Mouse (Mus musculus) right cerebral cortex, adult 2 months (tissue): ENCODE measurements around the gene Mt1.
"Not testable (repeated sequence)": the region's sequence is repeated elsewhere in the genome, so short reads cannot be mapped to it uniquely, and the experiment has no call there.

ENCODE experiments used
- DNase-seq, 2 experiments: peaks; one replicate each; pipeline ENCODE4 v3.0.0; 2021 to 2022; ENCODE audit warnings: low spot score in 2 of 2

Mt1 gene

GRCm38 (mm10) chr8:94178857-94179712 is at the start of gene Mt1:
Gene Mt1, plus strand, starts transcription at chr8:94179082.
- peak; percentile 85 for DNase-seq

- no peak for DNase-seq
Observed at GRCm38 (mm10) chr8:94129133-94129789, 49.6 kb upstream of the Mt1 start.

GRCm38 (mm10) chr8:94130126-94130525 is 48.8 kb upstream of the Mt1 start:
- no peak for DNase-seq

DNA sequence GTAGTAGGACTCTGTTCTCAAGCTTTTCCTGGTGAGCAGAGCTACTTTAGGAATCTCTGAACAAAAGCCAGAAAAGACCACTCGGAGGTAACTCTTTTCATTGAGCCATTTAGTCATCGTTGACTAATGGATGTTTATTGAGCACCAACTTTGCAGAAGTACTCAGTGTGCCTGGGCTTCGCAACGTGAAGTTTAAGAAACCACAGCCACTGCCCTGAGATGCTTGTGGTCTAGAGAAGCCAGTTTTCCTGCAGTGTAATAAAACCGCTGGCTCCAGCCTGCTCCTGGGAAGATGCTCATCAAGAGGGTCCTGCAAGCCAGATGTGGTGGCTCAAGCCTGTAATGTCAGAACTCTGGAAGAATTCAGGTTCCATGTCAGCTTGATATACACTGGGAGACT is 46.8 kb upstream of the Mt1 start:
- no peak for DNase-seq

- not testable (repeated sequence) for DNase-seq
Observed at GRCm38 (mm10) chr8:94134601-94135000, 44.3 kb upstream of the Mt1 start.

GRCm38 (mm10) chr8:94135556-94135955 is 43.3 kb upstream of the Mt1 start:
- no peak for DNase-seq

GRCm38 (mm10) chr8:94136192-94136591 is 42.7 kb upstream of the Mt1 start:
- DNase-seq, result no peak

DNA sequence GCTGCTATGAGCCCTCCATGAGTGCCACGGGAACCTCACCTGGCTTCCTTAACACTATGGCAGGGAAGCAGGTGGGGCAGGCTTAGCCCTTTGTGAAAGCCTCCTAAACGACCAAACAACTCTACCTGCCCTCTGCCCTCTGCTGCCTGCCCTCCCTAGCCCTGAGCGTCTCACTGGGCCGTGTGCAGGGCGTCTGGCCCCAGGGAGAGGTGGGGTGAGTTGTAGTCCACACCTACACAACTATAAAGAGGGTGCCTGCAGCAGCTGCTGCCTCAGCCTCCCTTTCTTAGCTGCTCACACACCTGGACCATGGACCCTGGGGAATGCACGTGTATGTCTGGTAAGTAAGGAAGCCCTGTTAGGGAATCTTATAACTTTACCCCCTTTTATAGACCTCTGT is 41.9 kb upstream of the Mt1 start, which contains the start of gene Mt4:
Gene Mt4 (plus strand): TSS at position 265 of the 400 bp plus-strand sequence.
- DNase-seq, result no peak

GRCm38 (mm10) chr8:94140266-94140795 is 38.6 kb upstream of the Mt1 start:
- no peak for DNase-seq

- DNase-seq, result peak in 1 of 2 experiments; percentile 40
Observed at GRCm38 (mm10) chr8:94148236-94148635, 30.6 kb upstream of the Mt1 start.

GRCm38 (mm10) chr8:94150925-94151324 is 28.0 kb upstream of the Mt1 start:
- no peak for DNase-seq

DNA sequence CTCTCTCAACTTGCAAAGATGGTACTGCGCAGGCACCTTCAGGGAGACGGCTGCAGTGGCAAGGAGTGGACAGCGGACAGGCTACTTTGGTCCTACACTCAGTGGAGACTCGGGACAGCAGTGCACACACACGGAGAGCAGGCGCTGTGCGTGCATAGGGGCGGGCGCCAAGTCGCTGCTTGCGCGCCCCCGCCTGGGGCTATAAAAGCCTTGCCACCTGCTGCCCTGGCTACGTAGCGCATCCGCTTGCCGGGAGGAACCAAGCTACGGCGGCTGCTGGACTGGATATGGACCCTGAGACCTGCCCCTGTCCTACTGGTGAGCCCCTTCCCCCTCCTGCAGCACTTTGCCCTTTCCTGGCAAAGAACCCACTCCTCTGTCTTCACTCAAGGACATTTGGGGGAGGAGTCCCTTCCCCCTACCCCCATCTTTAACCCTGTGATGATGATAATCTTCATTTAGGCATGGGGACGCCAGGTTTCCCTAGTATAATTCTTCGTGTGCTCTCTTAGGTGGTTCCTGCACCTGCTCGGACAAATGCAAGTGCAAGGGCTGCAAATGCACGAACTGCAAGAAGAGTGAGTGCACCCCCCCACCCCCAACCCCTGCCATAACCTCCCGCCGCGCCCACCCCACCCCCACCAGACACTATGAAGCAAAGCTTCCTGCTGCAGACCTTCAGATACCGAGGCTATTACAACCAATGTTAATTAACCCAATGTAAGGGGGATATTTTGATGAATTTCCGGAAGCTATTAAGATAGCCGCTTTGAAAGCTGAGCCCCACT is 26.2 kb upstream of the Mt1 start, which contains the start of gene Mt3:
Gene Mt3 (plus strand): TSS at position 95 of the 788 bp plus-strand sequence.
- peak; percentile 83 to 88 for DNase-seq

DNA sequence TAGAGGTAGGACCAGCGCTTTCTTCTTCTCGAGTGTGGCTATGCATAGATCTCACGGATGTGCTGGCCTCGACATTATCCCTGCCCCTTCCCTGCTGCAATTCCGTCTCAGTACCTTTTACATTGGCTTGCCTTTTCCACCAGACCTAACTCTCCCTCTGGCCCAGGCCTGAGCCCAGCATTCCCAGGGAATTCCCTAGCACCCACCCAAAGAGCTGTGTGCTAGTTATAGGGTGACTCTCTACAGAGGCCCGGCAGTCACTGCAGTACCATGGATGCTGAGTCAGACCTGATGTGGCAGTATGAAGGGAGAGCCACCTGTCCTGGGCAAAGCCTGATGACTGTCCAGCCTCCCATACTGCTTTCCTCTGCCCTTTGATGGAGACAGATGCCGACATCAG is 25.4 kb upstream of the Mt1 start:
- DNase-seq, result peak; percentile 55 to 60

DNA sequence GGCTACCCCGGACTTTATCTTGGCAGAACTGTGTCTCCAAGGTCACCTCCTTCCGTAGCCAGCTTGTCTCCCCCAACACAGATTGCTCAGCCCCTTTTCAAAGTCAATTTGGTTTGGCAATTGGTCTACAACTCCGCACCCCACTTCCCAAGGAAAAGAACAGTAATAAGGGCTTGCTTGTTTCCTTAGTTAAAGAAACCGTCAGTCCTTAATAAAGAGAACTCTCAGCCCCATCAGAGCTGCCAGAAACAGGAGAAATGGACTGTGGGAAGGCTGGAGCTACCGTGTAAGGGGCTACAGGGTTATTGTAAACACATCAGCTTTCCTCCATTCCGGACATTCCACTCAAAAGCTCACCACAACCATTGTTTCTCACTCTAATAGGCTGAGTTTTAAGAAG is 24.3 kb upstream of the Mt1 start:
- DNase-seq, result no peak

GRCm38 (mm10) chr8:94156092-94156491 is 22.8 kb upstream of the Mt1 start:
- no peak for DNase-seq

DNA sequence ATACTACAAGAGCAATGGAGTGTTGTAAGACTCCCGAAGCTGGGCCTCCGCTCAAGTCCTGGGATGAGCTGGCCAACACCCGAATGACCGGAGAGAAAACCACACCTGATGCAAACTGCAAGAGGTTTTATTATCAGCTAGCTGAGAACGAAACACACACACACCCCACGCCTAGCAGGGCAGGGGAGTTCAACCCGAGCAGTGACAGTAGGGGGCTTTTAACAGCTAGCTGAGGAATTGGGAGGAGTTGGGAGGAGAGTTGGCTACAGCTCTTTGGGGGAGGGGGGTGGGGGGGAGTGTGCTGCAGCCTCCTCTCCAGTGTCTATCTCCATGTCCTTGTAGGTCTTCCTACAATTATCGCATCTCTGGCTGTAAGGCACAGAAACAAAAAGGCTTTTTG is 13.1 kb upstream of the Mt1 start:
- DNase-seq, result not testable (repeated sequence)

- DNase-seq, result peak; percentile 98
Observed at GRCm38 (mm10) chr8:94167244-94167643, 11.6 kb upstream of the Mt1 start.

GRCm38 (mm10) chr8:94169547-94169946 is 9.3 kb upstream of the Mt1 start:
- DNase-seq, result no peak

GRCm38 (mm10) chr8:94171321-94171755 is 7.5 kb upstream of the Mt1 start:
- DNase-seq, result no peak

GRCm38 (mm10) chr8:94172075-94172808 is 6.6 kb upstream of the Mt1 start, which contains the start of gene Mt2:
Gene Mt2, plus strand, starts transcription at chr8:94172664.
- DNase-seq, result peak; percentile 56 to 60
